Mouse (Mus musculus) midbrain, embryonic 12.5 days (tissue): ENCODE results near the gene Pdk2. TPM values are rescaled to one million over a fixed set of nuclear protein-coding genes. Genes with fewer than 3 reads are reported as not detected.
A peak's percentile ranks its signal among the peaks of the same experiment; 100 is the strongest.

Experiments
- ATAC-seq: fragments of 200-750 bp; cut with Nextera tagmentation; 2 replicates; pipeline ENCODE4 v1.8.0; 2017; ENCODE audit warnings: low read depth, moderate TSS enrichment, moderate library complexity; ENCODE audit not compliant: low FRiP score
- H3K27ac ChIP-seq: fragments of 300-500 bp; sonication (generic); replicated peaks from 2 replicates; pipeline ENCODE4 v1.5.1; 2016; ENCODE audit warnings: mild to moderate bottlenecking
- H3K27me3 ChIP-seq: fragments of 300-500 bp; sonication (generic); 2 replicates; pipeline ENCODE4 v1.6.1; 2016; ENCODE audit warnings: mild to moderate bottlenecking
- H3K36me3 ChIP-seq: fragments of 300-500 bp; sonication (generic); 2 replicates; pipeline ENCODE4 v1.6.1; 2016
- H3K4me1 ChIP-seq: fragments of 300-500 bp; sonication (generic); 2 replicates; pipeline ENCODE4 v1.6.1; 2016
- H3K4me2 ChIP-seq: fragments of 300-500 bp; sonication (generic); replicated peaks from 2 replicates; pipeline ENCODE4 v1.6.1; 2016; ENCODE audit warnings: mild to moderate bottlenecking, moderate library complexity
- H3K4me3 ChIP-seq: fragments of 300-500 bp; sonication (generic); 2 replicates; pipeline ENCODE4 v1.5.1; 2016; ENCODE audit warnings: mild to moderate bottlenecking
- H3K9ac ChIP-seq: fragments of 300-500 bp; sonication (generic); replicated peaks from 2 replicates; pipeline ENCODE4 v1.6.1; 2016; ENCODE audit warnings: mild to moderate bottlenecking, moderate library complexity
- H3K9me3 ChIP-seq: fragments of 300-500 bp; sonication (generic); 2 replicates; pipeline ENCODE4 v1.6.1; 2016; ENCODE audit warnings: mild to moderate bottlenecking
- WGBS: fragments of 180-500 bp; shearing (Covaris S2); methylation state at CpG from one replicate; pipeline ENCODE4 v1.1.7; 2016; 5-methylcytosine and 5-hydroxymethylcytosine counted together
- polyA plus RNA-seq: library from polyadenylated mRNA; unstranded; fragments of >200 nt; fragmentation: Nextera tagmentation; extraction: Ambion mirVana; gene quantifications from 2 replicates; pipeline ENCODE4 v1.2.1, GENCODE M21; 2016

Gene Pdk2
- polyA plus RNA-seq, 1 experiment from 2014 or later, result 22.7 TPM

DNA sequence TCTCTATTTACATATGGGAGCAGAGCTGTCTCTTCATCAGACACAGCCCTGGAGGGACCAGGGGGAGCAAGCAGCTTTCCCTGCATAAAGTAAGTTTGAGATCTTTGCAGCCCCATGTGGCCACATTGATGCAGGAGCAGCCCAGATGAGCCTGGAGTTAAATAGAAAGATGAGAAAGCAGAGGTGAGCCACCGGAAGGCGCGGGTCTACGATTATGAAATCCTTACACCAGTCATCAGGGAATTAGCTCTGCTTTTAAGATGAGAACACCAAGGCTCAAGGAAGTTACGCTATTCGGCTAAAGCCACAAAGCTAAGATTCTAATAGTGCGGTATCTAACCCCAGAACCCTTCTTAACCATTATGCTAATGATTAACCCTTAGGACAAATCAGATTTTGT lies 36.8 kb upstream of the Pdk2 start:
- Histone ChIP-seq H3K4me2 (no peak overlapping the region), H3K9ac (no peak overlapping the region), H3K9me3 (no peaks in the 10 kb centered on the region), H3K27ac (no peak overlapping the region), H3K4me1 (peaks cover 16% of the 10 kb centered on the region), H3K36me3 (no peaks in the 10 kb centered on the region), H3K4me3 (no peak overlapping the region), H3K27me3 (peaks cover 72% of the 10 kb centered on the region)
- WGBS, result 60% methylated on average over 7 of the region's 7 CpGs
- no peak for ATAC-seq

DNA sequence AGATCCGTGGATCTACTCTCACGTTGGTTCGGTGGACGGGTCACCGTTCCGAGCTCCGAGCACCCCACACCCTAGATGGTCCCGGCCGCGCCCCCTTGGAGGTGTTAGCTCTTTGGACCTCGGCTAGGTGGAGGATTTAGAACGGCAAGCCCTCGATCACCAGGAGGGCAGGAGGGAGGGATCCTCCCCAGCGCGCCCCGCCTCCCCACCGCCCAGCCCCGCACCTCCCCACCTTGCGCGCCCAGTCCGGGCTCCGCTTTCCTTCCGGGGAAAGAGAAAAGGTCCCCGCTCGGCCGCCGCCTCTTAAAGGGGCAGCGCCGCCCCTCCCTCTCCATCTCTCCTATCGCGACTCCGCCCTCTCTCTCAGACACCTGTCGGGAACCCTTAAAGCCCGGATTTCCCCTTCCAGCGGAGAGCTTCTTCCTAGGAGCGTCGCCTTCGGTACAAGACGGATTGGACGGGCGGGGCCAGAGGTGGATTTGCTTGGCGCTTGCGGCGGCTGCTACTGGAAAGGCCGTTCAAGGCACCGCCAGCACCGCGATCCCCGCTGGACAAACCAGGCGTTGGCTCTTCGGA lies 35.5 kb upstream of the Pdk2 start, which contains the start of gene Itga3:
Gene Itga3, minus strand, starts transcription at position 266 of the 576 bp plus-strand sequence.
- Histone ChIP-seq H3K4me3 (peak within 1 kb of the TSS; percentile 62), H3K9me3 (no peaks in the 10 kb centered on the region), H3K4me1 (peaks cover 16% of the 10 kb centered on the region), H3K27me3 (peaks cover 75% of the 10 kb centered on the region), H3K36me3 (no peaks in the 10 kb centered on the region), H3K4me2 (peak within 1 kb of the TSS; percentile 92), H3K9ac (peak within 1 kb of the TSS; percentile 61), H3K27ac (no peak within 1 kb of the TSS; the same call in 1 of the 2 replicates)
- ATAC-seq, result peak; percentile 60; the same call in 1 of the 2 replicates
- under 1% methylated on average over 51 of the region's 51 CpGs for WGBS

DNA sequence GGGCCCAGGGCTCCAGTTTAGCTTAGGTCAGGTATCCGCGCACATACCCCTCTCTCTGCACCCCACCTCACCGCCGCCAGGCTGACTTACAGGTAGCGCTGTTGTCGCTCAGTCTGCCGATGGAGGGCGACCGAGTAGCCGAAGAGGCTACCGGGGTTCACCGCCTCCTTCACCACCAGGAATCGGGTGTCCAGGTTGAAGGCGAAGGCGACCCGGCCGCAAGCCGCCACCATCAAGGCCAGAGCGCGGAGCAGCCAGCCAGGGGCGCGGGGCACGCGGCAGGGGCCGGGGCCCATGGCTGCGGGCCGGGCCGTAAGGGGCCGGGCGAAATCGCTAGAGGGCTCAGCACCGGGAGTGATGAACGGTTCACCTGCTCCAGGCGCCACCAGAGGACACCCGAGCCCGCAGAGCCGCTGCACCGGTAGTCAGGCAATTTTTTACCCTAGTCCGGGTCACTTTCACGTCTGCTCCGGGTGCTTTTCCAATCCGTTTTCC lies 34.9 kb upstream of the Pdk2 start:
- H3K27ac ChIP-seq, result no peak overlapping the region; the same call in 1 of the 2 replicates
- no peaks in the 10 kb centered on the region for H3K9me3 ChIP-seq
- WGBS, result under 1% methylated on average over 42 of the region's 42 CpGs
- H3K36me3 ChIP-seq, result no peaks in the 10 kb centered on the region
- H3K4me2 ChIP-seq, result peak overlapping the region; percentile 92
- H3K9ac ChIP-seq, result peak overlapping the region; percentile 61
- peak; percentile 62; the same call in 1 of the 2 replicates for ATAC-seq
- H3K27me3 ChIP-seq, result peaks cover 75% of the 10 kb centered on the region
- H3K4me3 ChIP-seq, result peak overlapping the region; percentile 62
- peaks cover 16% of the 10 kb centered on the region for H3K4me1 ChIP-seq

DNA sequence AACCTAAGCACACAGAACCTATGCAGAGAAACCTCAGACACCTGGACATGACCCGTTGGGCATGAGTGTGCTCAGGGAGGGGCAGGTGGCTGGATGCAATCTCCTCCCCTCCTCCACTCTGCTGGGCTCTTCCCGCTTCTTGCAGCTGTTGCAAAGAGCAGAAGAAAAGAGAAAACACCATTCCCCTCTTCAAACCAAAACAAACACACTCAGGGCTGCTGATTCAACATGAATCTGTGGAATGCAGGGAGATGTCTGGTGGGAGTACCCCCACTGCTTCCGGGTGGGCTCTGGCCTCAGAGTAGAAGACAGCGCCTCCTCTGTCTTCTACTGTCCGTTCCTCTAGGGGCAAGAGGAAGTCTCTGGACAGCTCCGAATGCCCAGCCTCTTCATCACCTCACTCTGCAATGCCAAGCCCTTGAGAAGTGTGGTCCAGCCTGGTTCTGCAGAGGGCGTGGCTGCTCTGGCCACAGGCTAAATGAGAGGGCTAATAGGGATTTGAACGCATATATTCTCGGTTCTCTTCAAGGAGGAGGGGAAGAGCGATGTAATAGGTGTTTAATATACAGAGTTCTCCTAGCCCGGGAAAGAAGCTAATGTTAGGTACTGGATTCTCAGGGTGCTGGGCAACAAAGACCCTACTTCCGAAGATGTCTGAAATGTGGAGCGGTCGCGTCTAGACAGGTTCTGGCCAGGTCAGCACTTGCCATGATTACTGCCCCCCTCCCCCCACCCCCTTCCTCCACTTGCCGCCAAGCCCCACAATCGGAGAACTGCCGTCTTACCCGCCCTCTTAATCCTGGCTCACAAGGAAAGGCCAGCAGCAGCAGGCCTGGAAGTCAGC lies 34.3 kb upstream of the Pdk2 start:
- H3K4me1 ChIP-seq, result peaks cover 16% of the 10 kb centered on the region
- 8% methylated on average over 19 of the region's 19 CpGs for WGBS
- no peak overlapping the region for H3K27ac ChIP-seq
- peak overlapping the region; percentile 61; the same call in 1 of the 2 replicates for H3K9ac ChIP-seq
- H3K27me3 ChIP-seq, result peaks cover 75% of the 10 kb centered on the region
- peak overlapping the region; percentile 62 for H3K4me3 ChIP-seq
- no peaks in the 10 kb centered on the region for H3K9me3 ChIP-seq
- H3K4me2 ChIP-seq, result peak overlapping the region; percentile 92
- ATAC-seq, result 0 out of 2 replicates have a peak, but pooled peaks have one; percentile 2
- no peaks in the 10 kb centered on the region for H3K36me3 ChIP-seq

DNA sequence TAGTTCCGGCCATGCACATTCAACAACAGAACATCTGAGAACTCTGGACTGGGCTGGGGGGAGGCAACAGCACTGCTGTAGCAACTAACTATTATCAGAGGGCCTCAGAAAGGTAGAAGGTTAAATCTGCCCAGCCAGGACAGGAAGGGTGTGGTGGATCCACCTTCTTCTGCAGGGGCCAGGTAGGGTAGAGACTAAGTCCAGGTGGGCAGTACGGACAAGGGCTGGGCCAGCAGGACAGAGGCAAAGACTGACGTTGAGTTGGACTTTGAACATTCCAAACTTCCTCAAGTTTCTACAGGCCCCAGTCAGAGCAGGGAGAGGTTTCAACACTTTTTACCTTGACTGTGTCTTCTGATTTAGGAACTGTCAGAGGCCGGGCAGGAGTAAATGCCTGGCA lies 33.5 kb upstream of the Pdk2 start:
- H3K27me3 ChIP-seq, result peaks cover 69% of the 10 kb centered on the region
- no peak overlapping the region for H3K27ac ChIP-seq
- ATAC-seq, result no peak
- no peaks in the 10 kb centered on the region for H3K36me3 ChIP-seq
- H3K9me3 ChIP-seq, result no peaks in the 10 kb centered on the region
- peaks cover 16% of the 10 kb centered on the region for H3K4me1 ChIP-seq
- 83% methylated on average over 4 of the region's 4 CpGs for WGBS
- 0 out of 2 replicates have a peak overlapping the region, but pooled peaks have one; percentile 92 for H3K4me2 ChIP-seq
- H3K4me3 ChIP-seq, result no peak overlapping the region
- no peak overlapping the region for H3K9ac ChIP-seq

DNA sequence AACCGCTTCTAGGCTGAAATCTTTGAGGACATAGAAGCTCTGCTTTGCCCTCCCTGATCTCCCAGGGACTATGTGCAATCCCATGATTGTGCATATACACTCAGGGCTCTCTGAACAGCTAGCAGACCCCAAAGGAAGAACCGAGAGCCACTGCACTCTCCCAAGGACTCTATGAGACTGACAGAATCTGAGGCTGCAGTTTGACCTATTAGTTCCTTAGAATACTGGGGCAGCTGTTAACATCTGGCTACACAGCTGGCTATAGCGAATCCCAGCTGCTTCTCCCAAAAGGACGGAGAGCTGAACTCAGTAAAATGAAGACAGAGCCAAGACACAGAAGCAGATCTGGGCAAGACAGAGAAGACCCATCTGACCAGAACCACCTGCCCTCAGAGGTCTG lies 32.7 kb upstream of the Pdk2 start:
- peaks cover 16% of the 10 kb centered on the region for H3K4me1 ChIP-seq
- no peak overlapping the region for H3K9ac ChIP-seq
- H3K27ac ChIP-seq, result no peak overlapping the region
- H3K4me3 ChIP-seq, result no peak overlapping the region
- no peak for ATAC-seq
- no peaks in the 10 kb centered on the region for H3K9me3 ChIP-seq
- no peaks in the 10 kb centered on the region for H3K36me3 ChIP-seq
- WGBS, result 80% methylated on average over 4 of the region's 4 CpGs
- peaks cover 61% of the 10 kb centered on the region for H3K27me3 ChIP-seq
- H3K4me2 ChIP-seq, result no peak overlapping the region

DNA sequence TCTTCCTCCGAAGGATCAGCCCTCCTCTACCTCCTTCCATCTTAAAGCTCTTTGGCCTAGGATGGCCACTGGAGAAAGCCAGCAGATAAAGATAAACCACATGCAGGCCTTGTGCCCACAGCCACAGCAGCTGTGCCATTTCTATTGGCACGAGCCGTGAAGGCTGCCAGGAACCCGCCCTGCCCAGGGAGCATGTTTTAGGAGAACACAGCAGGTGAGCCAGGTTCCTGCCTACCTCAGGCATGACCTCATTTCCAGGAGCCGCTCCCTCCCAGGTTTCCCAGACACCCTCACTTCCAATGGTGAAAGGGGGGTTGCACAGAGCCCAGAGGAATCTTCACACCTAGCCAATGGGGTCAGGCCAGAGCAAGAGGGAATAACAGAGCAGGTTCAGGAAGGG lies 31.6 kb upstream of the Pdk2 start:
- Histone ChIP-seq H3K27me3 (peaks cover 51% of the 10 kb centered on the region), H3K36me3 (no peaks in the 10 kb centered on the region), H3K4me1 (peaks cover 16% of the 10 kb centered on the region), H3K4me3 (no peak overlapping the region), H3K4me2 (no peak overlapping the region), H3K9me3 (no peaks in the 10 kb centered on the region), H3K27ac (no peak overlapping the region), H3K9ac (no peak overlapping the region)
- 82% methylated on average over 5 of the region's 5 CpGs for WGBS
- ATAC-seq, result no peak

DNA sequence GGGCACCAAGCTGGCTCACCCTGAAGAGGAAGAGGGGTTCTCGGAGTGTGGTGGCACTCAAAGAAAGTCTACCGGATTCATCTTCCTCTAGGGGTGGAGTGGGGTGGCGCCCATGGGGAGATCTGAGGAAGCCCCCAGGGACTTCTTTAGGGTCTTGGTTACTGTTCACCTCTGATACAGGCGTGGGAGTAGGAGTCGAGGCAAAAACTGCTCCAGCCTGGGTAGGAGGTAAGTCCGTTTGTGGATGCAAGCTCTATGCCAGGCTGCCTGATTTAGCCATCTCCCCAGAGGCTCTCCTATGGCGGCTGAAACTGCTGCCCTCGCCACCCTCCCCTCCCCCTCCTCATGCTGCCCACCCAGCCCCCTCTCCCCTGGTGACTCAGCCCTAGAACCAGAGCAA lies 31.0 kb upstream of the Pdk2 start:
- H3K27ac ChIP-seq, result no peak overlapping the region
- 74% methylated on average over 7 of the region's 8 CpGs for WGBS

DNA sequence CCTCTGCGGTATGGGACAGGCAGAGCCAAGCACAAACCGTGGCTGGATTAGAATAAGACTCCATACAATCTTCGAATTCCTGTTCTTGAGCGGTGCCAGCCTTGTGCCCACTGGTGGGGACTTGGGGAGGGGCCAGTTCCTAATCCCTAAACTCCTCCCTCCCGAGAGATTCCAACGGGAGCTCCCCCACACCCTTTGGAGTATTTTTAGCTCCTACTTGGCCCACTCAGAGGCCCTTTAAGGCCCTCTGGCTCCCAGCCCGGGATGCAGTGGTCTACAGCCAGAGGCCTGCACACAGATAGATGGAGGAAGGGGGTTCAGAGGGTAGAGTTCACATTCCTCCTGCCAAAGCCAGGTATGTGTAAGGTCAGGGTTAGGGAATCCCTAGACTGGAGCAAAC lies 30.1 kb upstream of the Pdk2 start:
- no peak overlapping the region for H3K4me3 ChIP-seq
- ATAC-seq, result no peak
- 60% methylated on average over 7 of the region's 7 CpGs for WGBS

More for the DNA sequence above, 31.0 kb upstream of the Pdk2 start:
- Histone ChIP-seq H3K9me3 (no peaks in the 10 kb centered on the region), H3K4me3 (no peak overlapping the region), H3K4me2 (no peak overlapping the region), H3K36me3 (no peaks in the 10 kb centered on the region), H3K9ac (no peak overlapping the region), H3K27me3 (peaks cover 44% of the 10 kb centered on the region), H3K4me1 (peaks cover 16% of the 10 kb centered on the region)
- no peak for ATAC-seq

DNA sequence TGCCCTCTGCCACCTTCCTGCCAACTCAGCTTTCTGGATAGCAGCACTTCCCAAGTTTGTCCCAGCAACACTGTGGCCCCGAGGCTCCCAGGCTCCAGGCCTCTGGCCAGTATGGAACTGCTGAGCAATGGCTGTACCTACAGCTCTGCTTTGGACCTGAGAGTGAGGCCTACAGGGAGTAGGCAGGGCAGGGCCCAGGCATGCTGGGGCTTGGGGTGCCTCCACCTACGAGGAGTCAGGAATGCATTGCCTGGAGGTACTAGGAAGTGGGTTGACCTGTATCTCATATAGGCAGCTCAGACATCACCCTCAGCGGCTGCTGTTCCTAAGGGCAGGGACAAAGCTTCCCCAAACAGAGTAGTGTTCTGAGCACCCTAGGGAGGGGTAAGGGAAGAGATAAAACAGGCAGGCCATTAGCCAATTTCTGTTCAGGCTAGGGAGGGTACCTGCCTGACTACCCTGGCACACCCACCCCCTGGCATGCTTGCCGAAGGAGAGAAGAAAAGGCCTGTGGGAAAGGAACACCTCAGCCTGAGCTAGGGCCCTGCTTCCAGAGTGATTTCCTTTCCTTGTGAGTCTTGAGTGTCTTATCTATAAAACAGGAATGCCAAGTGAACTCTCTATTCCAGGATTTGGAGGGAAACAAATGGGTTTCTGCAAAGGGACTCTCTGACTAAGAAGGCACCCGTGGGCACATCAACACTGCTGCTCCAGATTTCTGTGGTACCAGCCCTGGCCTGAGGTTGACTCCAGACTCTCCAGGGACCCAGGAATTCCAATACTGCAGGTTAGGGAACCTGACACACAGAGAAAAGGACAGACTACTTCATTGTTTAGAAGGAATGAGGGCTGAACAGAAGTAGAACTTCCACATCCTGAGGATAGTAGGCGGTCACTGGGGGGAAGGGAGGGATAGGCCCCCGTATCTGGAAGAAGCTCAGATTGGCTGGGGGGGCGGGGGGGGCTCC lies 29.3 kb upstream of the Pdk2 start:
- WGBS, result 73% methylated on average over 8 of the region's 8 CpGs

More for the DNA sequence above, 30.1 kb upstream of the Pdk2 start:
- H3K27me3 ChIP-seq, result peaks cover 35% of the 10 kb centered on the region
- H3K9me3 ChIP-seq, result no peaks in the 10 kb centered on the region
- H3K9ac ChIP-seq, result no peak overlapping the region
- H3K36me3 ChIP-seq, result no peaks in the 10 kb centered on the region
- no peak overlapping the region for H3K27ac ChIP-seq
- peaks cover 11% of the 10 kb centered on the region for H3K4me1 ChIP-seq
- no peak overlapping the region for H3K4me2 ChIP-seq

DNA sequence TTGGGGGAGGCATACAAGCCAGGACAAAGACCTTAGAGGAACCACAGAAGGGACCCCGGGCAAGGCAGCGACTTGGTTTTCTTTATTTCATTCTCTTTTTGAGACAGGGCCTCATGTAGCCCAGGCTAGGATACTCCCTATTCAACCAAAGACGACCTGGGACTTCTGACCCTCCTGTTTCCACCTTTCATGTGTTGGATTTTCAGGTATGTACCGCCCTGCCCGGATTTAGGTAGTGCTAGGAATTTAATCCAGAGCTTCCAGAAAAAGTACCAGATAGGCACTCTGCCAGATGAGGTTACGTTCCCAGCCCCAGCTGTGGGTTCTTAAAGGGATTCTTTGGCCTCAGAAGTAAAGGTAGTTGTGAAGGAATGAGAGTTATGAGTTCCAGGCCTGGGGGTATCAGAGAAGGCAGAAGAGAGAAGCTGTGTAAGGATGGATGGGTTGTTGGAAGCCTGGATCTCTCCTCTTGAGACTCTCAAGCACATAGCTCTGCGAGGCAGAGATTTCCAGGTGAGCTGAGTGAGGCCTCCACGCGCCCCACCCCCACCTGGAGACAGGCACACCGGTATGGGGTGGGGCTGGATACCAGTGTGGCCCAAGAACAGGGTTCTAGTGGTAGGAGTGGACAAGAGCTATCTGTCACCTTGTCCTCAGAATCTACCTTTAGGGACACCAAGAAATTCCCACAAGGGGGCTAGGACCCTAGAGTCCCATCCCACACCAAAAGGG lies 28.2 kb upstream of the Pdk2 start:
- no peak overlapping the region for H3K27ac ChIP-seq
- H3K4me1 ChIP-seq, result no peaks in the 10 kb centered on the region
- no peak for ATAC-seq
- no peak overlapping the region for H3K4me2 ChIP-seq
- no peaks in the 10 kb centered on the region for H3K9me3 ChIP-seq
- no peak overlapping the region for H3K4me3 ChIP-seq
- peaks cover 16% of the 10 kb centered on the region for H3K27me3 ChIP-seq
- 86% methylated on average over 10 of the region's 10 CpGs for WGBS
- H3K36me3 ChIP-seq, result no peaks in the 10 kb centered on the region
- no peak overlapping the region for H3K9ac ChIP-seq

More for the DNA sequence above, 29.3 kb upstream of the Pdk2 start:
- Histone ChIP-seq H3K27me3 (peaks cover 27% of the 10 kb centered on the region), H3K4me3 (no peak overlapping the region), H3K4me2 (no peak overlapping the region), H3K27ac (no peak overlapping the region), H3K9ac (no peak overlapping the region), H3K36me3 (no peaks in the 10 kb centered on the region), H3K9me3 (no peaks in the 10 kb centered on the region), H3K4me1 (peaks cover 2% of the 10 kb centered on the region; the same call in 1 of the 2 replicates)
- ATAC-seq, result no peak
